ENCODE assay signal across 8 mouse cellular contexts in the genomic region with DNA sequence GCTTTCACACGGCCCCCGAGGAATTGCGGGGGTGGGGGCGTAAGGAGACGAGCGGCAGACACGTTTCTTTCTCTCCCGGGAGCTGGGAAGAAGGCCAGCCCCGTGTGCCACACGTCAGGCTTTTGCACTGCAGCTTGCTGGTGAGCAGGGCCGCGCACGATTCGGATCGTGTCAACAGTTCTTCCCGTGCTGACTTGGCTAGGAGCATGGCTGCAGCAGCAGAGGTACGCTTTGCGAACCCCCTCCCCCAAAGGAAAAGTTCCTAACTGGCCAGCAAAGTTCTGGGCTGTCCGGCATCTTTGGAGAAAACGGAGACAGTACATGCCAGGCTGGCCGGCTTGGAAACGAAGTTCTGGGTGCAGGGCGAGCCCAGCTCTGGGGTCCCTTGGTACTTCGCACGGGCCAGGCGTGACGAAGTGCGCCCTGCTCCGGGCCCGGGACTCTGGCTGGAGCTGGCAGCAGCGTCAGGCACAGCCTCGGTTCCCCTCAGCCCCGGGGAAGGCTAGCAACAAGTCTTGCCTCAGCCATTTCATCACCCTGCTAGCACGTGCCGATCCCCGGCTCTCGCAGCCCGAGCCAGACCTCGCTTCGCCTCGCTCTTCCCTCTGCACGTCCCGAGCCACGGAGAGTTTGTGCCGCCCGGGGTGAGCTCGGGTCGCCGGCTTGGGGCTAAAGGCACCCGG. TPM values are rescaled to one million over a fixed set of nuclear protein-coding genes. Genes with fewer than 3 reads are reported as not detected.
DNase-seq lines count a peak whose midpoint lies in the region; ATAC-seq and TF ChIP-seq lines count a peak whose summit lies in the region.

No protein-coding gene starts in this region.

- H3K36me3 ChIP-seq in thymus, adult 2 months (ENCODE audit: control insufficient read depth, insufficient read depth, low read length) = no peaks in the 10 kb centered on the region
- peaks cover 18% of the 10 kb centered on the region for H3K36me3 ChIP-seq in forebrain, embryonic 10.5 days (replicated peaks)
- peaks cover 8% of the 10 kb centered on the region; the same call in 1 of the 2 replicates for H3K36me3 ChIP-seq in heart, embryonic 13.5 days
- no peaks in the 10 kb centered on the region for H3K36me3 ChIP-seq in neural tube, embryonic 15.5 days

- peak; percentile 30; the same call in 1 of the 2 replicates for ATAC-seq in heart, embryonic 13.5 days (ENCODE audit: extremely low read depth, insufficient number of reproducible peaks, low FRiP score, low TSS enrichment)
- ATAC-seq in neural tube, embryonic 15.5 days (ENCODE audit: low FRiP score) = peak; percentile 78

- TF ChIP-seq POLR2A in thymus, adult 2 months (IDR thresholded peaks at IDR 0.05; ENCODE audit: control insufficient read depth, extremely low read depth, insufficient read depth, low read length, poor library complexity) = no peak

- H3K9ac ChIP-seq in heart, embryonic 13.5 days = peak overlapping the region; percentile 83
- H3K9ac ChIP-seq in neural tube, embryonic 15.5 days (replicated peaks) = peak overlapping the region; percentile 45

- DNase-seq in thymus, adult 2 months = no peak
- no peak for DNase-seq in thymus, postnatal 25 days
- peak; percentile 69 for DNase-seq in forebrain, embryonic 10.5 days (ENCODE audit: extremely low spot score, low spot score)
- DNase-seq in kidney, postnatal 14 days = peak; percentile 51
- DNase-seq in lung, adult 18-20 months = peak; percentile 41 to 46
- no peak for DNase-seq in spleen, adult 18-20 months

- H3K27me3 ChIP-seq in thymus, adult 2 months (ENCODE audit: control insufficient read depth, insufficient read depth, low read length) = peaks cover 5% of the 10 kb centered on the region; the same call in 1 of the 2 replicates
- H3K27me3 ChIP-seq in forebrain, embryonic 10.5 days (ENCODE audit: poor library complexity, severe bottlenecking) = peaks cover 48% of the 10 kb centered on the region
- H3K27me3 ChIP-seq in heart, embryonic 13.5 days (replicated peaks) = peaks cover 59% of the 10 kb centered on the region
- peaks cover 35% of the 10 kb centered on the region for H3K27me3 ChIP-seq in neural tube, embryonic 15.5 days (replicated peaks)

- H3K4me3 ChIP-seq in thymus, adult 2 months (ENCODE audit: control insufficient read depth, insufficient read depth, low read length) = peak overlapping the region; percentile 15; the same call in 1 of the 2 replicates
- H3K4me3 ChIP-seq in forebrain, embryonic 10.5 days = peak overlapping the region; percentile 69
- H3K4me3 ChIP-seq in heart, embryonic 13.5 days = peak overlapping the region; percentile 67
- peak overlapping the region; percentile 67 for H3K4me3 ChIP-seq in neural tube, embryonic 15.5 days (replicated peaks)

- 2% methylated on average over 50 of the region's 50 CpGs for WGBS in thymus, adult 2 months
- WGBS in forebrain, embryonic 10.5 days = under 1% methylated on average over 50 of the region's 50 CpGs
- under 1% methylated on average over 50 of the region's 50 CpGs for WGBS in heart, embryonic 13.5 days
- under 1% methylated on average over 50 of the region's 50 CpGs for WGBS in neural tube, embryonic 15.5 days

- H3K4me1 ChIP-seq in thymus, adult 2 months (replicated peaks; ENCODE audit: control insufficient read depth, insufficient read depth, low read length) = no peaks in the 10 kb centered on the region
- peaks cover 37% of the 10 kb centered on the region for H3K4me1 ChIP-seq in forebrain, embryonic 10.5 days
- H3K4me1 ChIP-seq in heart, embryonic 13.5 days = peaks cover 30% of the 10 kb centered on the region
- H3K4me1 ChIP-seq in neural tube, embryonic 15.5 days = peaks cover 27% of the 10 kb centered on the region

- H3K27ac ChIP-seq in thymus, adult 2 months (ENCODE audit: control insufficient read depth, insufficient read depth, low read length) = no peak overlapping the region
- peak overlapping the region; percentile 87 for H3K27ac ChIP-seq in forebrain, embryonic 10.5 days
- H3K27ac ChIP-seq in heart, embryonic 13.5 days (replicated peaks) = peak overlapping the region; percentile 71
- H3K27ac ChIP-seq in neural tube, embryonic 15.5 days (replicated peaks) = no peak overlapping the region

- TF ChIP-seq CTCF in thymus, adult 2 months (IDR thresholded peaks at IDR 0.05; ENCODE audit: borderline replicate concordance, control insufficient read depth, extremely low read depth, insufficient read depth, low read length, poor library complexity) = no peak

- no peaks in the 10 kb centered on the region for H3K9me3 ChIP-seq in forebrain, embryonic 10.5 days
- no peaks in the 10 kb centered on the region for H3K9me3 ChIP-seq in heart, embryonic 13.5 days
- H3K9me3 ChIP-seq in neural tube, embryonic 15.5 days (replicated peaks) = no peaks in the 10 kb centered on the region

- H3K4me2 ChIP-seq in heart, embryonic 13.5 days = peak overlapping the region; percentile 98
- H3K4me2 ChIP-seq in neural tube, embryonic 15.5 days = peak overlapping the region; percentile 99

RNA-seq across cellular contexts. Expression of gene Stc2, which starts 0.8 kb away (rescaled TPM):
- polyA plus RNA-seq in thymus, adult 2 months (2012; rRNA removed) = 1.9 and 2.1 TPM in 2 replicates
- polyA plus RNA-seq in forebrain, embryonic 10.5 days (2016; fragmentation: Nextera tagmentation; extraction: Ambion mirVana) = 2.9 and 3.4 TPM in 2 replicates
- polyA plus RNA-seq in heart, embryonic 13.5 days (2015; fragmentation: Nextera tagmentation; extraction: Ambion mirVana) = 3.0 and 3.2 TPM in 2 replicates
- 1.2 and 2.8 TPM in 2 replicates for polyA plus RNA-seq in neural tube, embryonic 15.5 days (2015; fragmentation: Nextera tagmentation; extraction: Ambion mirVana)

Comparison
In these comparisons a context has a peak if more than half of its experiments do, and no peak if none do; other contexts are left out.
1. DNase-seq: peak in forebrain, embryonic 10.5 days (single experiment), kidney, postnatal 14 days (single experiment) and lung, adult 18-20 months (2 of 2); none in thymus, adult 2 months (single experiment), thymus, postnatal 25 days (single experiment) and spleen, adult 18-20 months (0 of 2).
2. H3K27ac ChIP-seq: peak in forebrain, embryonic 10.5 days (single experiment) and heart, embryonic 13.5 days (single experiment); none in thymus, adult 2 months (single experiment) and neural tube, embryonic 15.5 days (single experiment).
3. H3K4me3 ChIP-seq: peak in every context shown above with its lines; median percentile 69 in forebrain, embryonic 10.5 days; 67 in heart, embryonic 13.5 days; 67 in neural tube, embryonic 15.5 days; 15 in thymus, adult 2 months.